In genomic region chr12:26679887-26680567, GRCm38 (mm10) we compare ENCODE assay signal across 10 mouse cellular contexts.
DNase-seq lines count a peak whose midpoint lies in the region; ATAC-seq lines count a peak whose summit lies in the region.
"Had no signal": no experiment of that assay in that cellular context is flagged by ENCODE, and none has a peak within 500 bp of the region (broad histone marks: within the 10 kb centered on the region; RNA-seq: fewer than 3 reads in every experiment).

No protein-coding gene starts in this region.

- no peaks in the 10 kb centered on the region for H3K27me3 ChIP-seq in hindbrain, embryonic 12.5 days
- H3K27me3 ChIP-seq in kidney, embryonic 14.5 days (ENCODE audit: control insufficient read depth, insufficient read depth, low read length) = no peaks in the 10 kb centered on the region

- H3K9ac ChIP-seq in hindbrain, embryonic 12.5 days = no peak overlapping the region
- H3K9ac ChIP-seq in kidney, embryonic 14.5 days (ENCODE audit: low read depth, low read length) = no peak overlapping the region

- ATAC-seq in hindbrain, embryonic 12.5 days (ENCODE audit: low FRiP score) = peak; percentile 88
- ATAC-seq in kidney, embryonic 14.5 days (ENCODE audit: low FRiP score, low TSS enrichment) = no peak

- peak overlapping the region; percentile 85 for H3K27ac ChIP-seq in hindbrain, embryonic 12.5 days
- H3K27ac ChIP-seq in kidney, embryonic 14.5 days (ENCODE audit: low read depth, low read length) = no peak overlapping the region
- H3K27ac ChIP-seq: limb, embryonic 10.5 days had no signal

- 42% methylated on average over 9 of the region's 9 CpGs for WGBS in hindbrain, embryonic 12.5 days
- WGBS in kidney, embryonic 14.5 days = 66% methylated on average over 9 of the region's 9 CpGs

- no peaks in the 10 kb centered on the region for H3K9me3 ChIP-seq in hindbrain, embryonic 12.5 days (replicated peaks)
- H3K9me3 ChIP-seq in kidney, embryonic 14.5 days (ENCODE audit: control insufficient read depth, low read length) = no peaks in the 10 kb centered on the region
- H3K9me3 ChIP-seq: limb, embryonic 10.5 days had no signal

- H3K4me2 ChIP-seq in hindbrain, embryonic 12.5 days (replicated peaks) = no peak overlapping the region
- no peak overlapping the region for H3K4me2 ChIP-seq in kidney, embryonic 14.5 days (replicated peaks; ENCODE audit: low read depth, low read length)

- H3K36me3 ChIP-seq in hindbrain, embryonic 12.5 days = no peaks in the 10 kb centered on the region
- no peaks in the 10 kb centered on the region for H3K36me3 ChIP-seq in kidney, embryonic 14.5 days (ENCODE audit: control insufficient read depth, insufficient read depth, low read length)
- H3K36me3 ChIP-seq: limb, embryonic 10.5 days had no signal

- DNase-seq in right cerebral cortex, postnatal 4 days = peak; percentile 11
- DNase-seq in right cerebral cortex, postnatal 36 days (ENCODE audit: low spot score in 2 of 2) = no peak
- DNase-seq in layer of hippocampus, postnatal 14 days (ENCODE audit: low spot score in 2 of 2) = peak; percentile 49 to 76
- DNase-seq in lung, postnatal 4 days = no peak
- no peak for DNase-seq in thymus, adult 18-20 months
- DNase-seq: kidney, postnatal 25 days; thymus, postnatal 4 days had no signal

- H3K4me1 ChIP-seq in hindbrain, embryonic 12.5 days = peaks cover 10% of the 10 kb centered on the region
- H3K4me1 ChIP-seq in kidney, embryonic 14.5 days (ENCODE audit: control insufficient read depth, insufficient read depth, low read length) = no peaks in the 10 kb centered on the region
- H3K4me1 ChIP-seq: limb, embryonic 10.5 days had no signal

- H3K4me3 ChIP-seq in hindbrain, embryonic 12.5 days = no peak overlapping the region
- no peak overlapping the region for H3K4me3 ChIP-seq in kidney, embryonic 14.5 days (ENCODE audit: low read length)
- H3K4me3 ChIP-seq: limb, embryonic 10.5 days had no signal

Comparison
In these comparisons a context has a peak if more than half of its experiments do, and no peak if none do; other contexts are left out.
1. DNase-seq: peak in right cerebral cortex, postnatal 4 days (single experiment) and layer of hippocampus, postnatal 14 days (2 of 2); none in right cerebral cortex, postnatal 36 days (0 of 2), lung, postnatal 4 days (0 of 2) and thymus, adult 18-20 months (0 of 2).